Mouse (Mus musculus): Measurements from ENCODE around the gene Tmem33. TPM values are rescaled to one million over a fixed set of nuclear protein-coding genes. Genes with fewer than 3 reads are reported as not detected.

The Tmem33 gene
- total RNA-seq (2014; rRNA removed) (35.8 and 49.9 TPM in 2 replicates), polyA plus RNA-seq (2012; rRNA removed) (169 and 198 TPM in 2 replicates)

GRCm38 (mm10) chr5:67260531-67261371 lies at the start of gene Tmem33:
Gene Tmem33, plus strand, starts transcription at chr5:67260565.
- Histone ChIP-seq H3K27ac (replicated peaks; ENCODE audit: insufficient read depth, low read depth, low read length) (peak within 1 kb of the TSS; percentile 91), H3K79me2 (ENCODE audit: control insufficient read depth, insufficient read depth, low read length) (0 out of 2 replicates have a peak, but pooled peaks cover 3% of the 10 kb centered on the region), H3K4me3 (ENCODE audit: insufficient read depth, low read depth, low read length) (peak within 1 kb of the TSS; percentile 83), H3K4me1 (ENCODE audit: control insufficient read depth, insufficient read depth, low read length) (peaks cover 4% of the 10 kb centered on the region), H3K9ac (ENCODE audit: low read depth, low read length) (peak within 1 kb of the TSS; percentile 87), H3K36me3 (ENCODE audit: control insufficient read depth, insufficient read depth, low read length) (peaks cover 17% of the 10 kb centered on the region), H3K27me3 (ENCODE audit: control insufficient read depth, insufficient read depth, low read length) (no peaks in the 10 kb centered on the region)
- WGBS = under 1% methylated on average over 67 of the region's 67 CpGs
- TF ChIP-seq POLR2A (IDR thresholded peaks at IDR 0.05; ENCODE audit: extremely low read depth, insufficient read depth, low read length) (peak; percentile 88), CTCF (IDR thresholded peaks at IDR 0.05; ENCODE audit: low read depth, low read length) (no peak)
- DNase-seq (ENCODE audit: extremely low read depth, low read depth, low spot score) = peak; percentile 96

- H3K4me3 ChIP-seq (ENCODE audit: insufficient read depth, low read depth, low read length) = no peak overlapping the region
- no peaks in the 10 kb centered on the region for H3K36me3 ChIP-seq (ENCODE audit: control insufficient read depth, insufficient read depth, low read length)
- WGBS = 59% methylated on average over 5 of the region's 5 CpGs
- H3K4me1 ChIP-seq (ENCODE audit: control insufficient read depth, insufficient read depth, low read length) = no peaks in the 10 kb centered on the region
- TF ChIP-seq POLR2A (IDR thresholded peaks at IDR 0.05; ENCODE audit: extremely low read depth, insufficient read depth, low read length) (no peak), CTCF (IDR thresholded peaks at IDR 0.05; ENCODE audit: low read depth, low read length) (no peak)
- no peaks in the 10 kb centered on the region for H3K79me2 ChIP-seq (ENCODE audit: control insufficient read depth, insufficient read depth, low read length)
- no peak overlapping the region for H3K9ac ChIP-seq (ENCODE audit: low read depth, low read length)
- peaks cover 21% of the 10 kb centered on the region for H3K27me3 ChIP-seq (ENCODE audit: control insufficient read depth, insufficient read depth, low read length)
- no peak overlapping the region for H3K27ac ChIP-seq (replicated peaks; ENCODE audit: insufficient read depth, low read depth, low read length)
- no peak for DNase-seq (ENCODE audit: extremely low read depth, low read depth, low spot score)
Observed at GRCm38 (mm10) chr5:67213168-67213567, 47.2 kb upstream of the Tmem33 start.

- H3K27me3 ChIP-seq (ENCODE audit: control insufficient read depth, insufficient read depth, low read length) = peaks cover 21% of the 10 kb centered on the region
- no peaks in the 10 kb centered on the region for H3K4me1 ChIP-seq (ENCODE audit: control insufficient read depth, insufficient read depth, low read length)
- no peak overlapping the region for H3K4me3 ChIP-seq (ENCODE audit: insufficient read depth, low read depth, low read length)
- TF ChIP-seq CTCF (IDR thresholded peaks at IDR 0.05; ENCODE audit: low read depth, low read length) = no peak
- no peak for TF ChIP-seq POLR2A (IDR thresholded peaks at IDR 0.05; ENCODE audit: extremely low read depth, insufficient read depth, low read length)
- no peak overlapping the region for H3K9ac ChIP-seq (ENCODE audit: low read depth, low read length)
- 4% methylated on average over 28 of the region's 28 CpGs for WGBS
- H3K27ac ChIP-seq (replicated peaks; ENCODE audit: insufficient read depth, low read depth, low read length) = no peak overlapping the region
- no peaks in the 10 kb centered on the region for H3K36me3 ChIP-seq (ENCODE audit: control insufficient read depth, insufficient read depth, low read length)
- H3K79me2 ChIP-seq (ENCODE audit: control insufficient read depth, insufficient read depth, low read length) = no peaks in the 10 kb centered on the region
- peak; percentile 14 for DNase-seq (ENCODE audit: extremely low read depth, low read depth, low spot score)
Observed at GRCm38 (mm10) chr5:67215121-67216030, 45.0 kb upstream of the Tmem33 start.

- Histone ChIP-seq H3K27me3 (ENCODE audit: control insufficient read depth, insufficient read depth, low read length) (peaks cover 21% of the 10 kb centered on the region), H3K36me3 (ENCODE audit: control insufficient read depth, insufficient read depth, low read length) (no peaks in the 10 kb centered on the region), H3K27ac (replicated peaks; ENCODE audit: insufficient read depth, low read depth, low read length) (no peak overlapping the region), H3K79me2 (ENCODE audit: control insufficient read depth, insufficient read depth, low read length) (no peaks in the 10 kb centered on the region), H3K4me1 (ENCODE audit: control insufficient read depth, insufficient read depth, low read length) (no peaks in the 10 kb centered on the region), H3K4me3 (ENCODE audit: insufficient read depth, low read depth, low read length) (no peak overlapping the region), H3K9ac (ENCODE audit: low read depth, low read length) (no peak overlapping the region)
- TF ChIP-seq CTCF (IDR thresholded peaks at IDR 0.05; ENCODE audit: low read depth, low read length) = no peak
- no peak for TF ChIP-seq POLR2A (IDR thresholded peaks at IDR 0.05; ENCODE audit: extremely low read depth, insufficient read depth, low read length)
- DNase-seq (ENCODE audit: extremely low read depth, low read depth, low spot score) = no peak
- 3% methylated on average over 48 of the region's 49 CpGs for WGBS
Observed at GRCm38 (mm10) chr5:67216031-67216778, 44.2 kb upstream of the Tmem33 start.

- Histone ChIP-seq H3K4me3 (ENCODE audit: insufficient read depth, low read depth, low read length) (no peak overlapping the region), H3K27ac (replicated peaks; ENCODE audit: insufficient read depth, low read depth, low read length) (no peak overlapping the region), H3K4me1 (ENCODE audit: control insufficient read depth, insufficient read depth, low read length) (no peaks in the 10 kb centered on the region), H3K79me2 (ENCODE audit: control insufficient read depth, insufficient read depth, low read length) (no peaks in the 10 kb centered on the region), H3K27me3 (ENCODE audit: control insufficient read depth, insufficient read depth, low read length) (peaks cover 21% of the 10 kb centered on the region), H3K9ac (ENCODE audit: low read depth, low read length) (no peak overlapping the region), H3K36me3 (ENCODE audit: control insufficient read depth, insufficient read depth, low read length) (no peaks in the 10 kb centered on the region)
- DNase-seq (ENCODE audit: extremely low read depth, low read depth, low spot score) = no peak
- WGBS = 2% methylated on average over 9 of the region's 9 CpGs
- no peak for TF ChIP-seq POLR2A (IDR thresholded peaks at IDR 0.05; ENCODE audit: extremely low read depth, insufficient read depth, low read length)
- no peak for TF ChIP-seq CTCF (IDR thresholded peaks at IDR 0.05; ENCODE audit: low read depth, low read length)
Observed at GRCm38 (mm10) chr5:67216779-67217095, 43.6 kb upstream of the Tmem33 start.
